Mouse (Mus musculus) liver, embryonic 16.5 days (tissue): ENCODE data around the gene Tanc1. TPM values are rescaled to one million over a fixed set of nuclear protein-coding genes. Genes with fewer than 3 reads are reported as not detected.

Experiments
- ATAC-seq: fragments of 200-750 bp; cut with Nextera tagmentation; 2 replicates; pipeline ENCODE4 v1.8.0; 2017; ENCODE audit warnings: low read depth, mild to moderate bottlenecking, moderate number of reproducible peaks, moderate library complexity
- H3K27ac ChIP-seq: fragments of 300-500 bp; sonication (generic); 2 replicates; pipeline ENCODE4 v1.5.1; 2014; ENCODE audit warnings: mild to moderate bottlenecking, low read length
- H3K27me3 ChIP-seq: fragments of 300-500 bp; sonication (generic); 2 replicates; pipeline ENCODE4 v1.6.1; 2014; ENCODE audit warnings: low read depth, low read length, mixed read lengths; ENCODE audit not compliant: control insufficient read depth, insufficient read depth
- H3K36me3 ChIP-seq: fragments of 300-500 bp; sonication (generic); 2 replicates; pipeline ENCODE4 v1.6.1; 2014; ENCODE audit warnings: mild to moderate bottlenecking; ENCODE audit not compliant: control insufficient read depth, insufficient read depth
- H3K4me1 ChIP-seq: fragments of 300-500 bp; sonication (generic); 2 replicates; pipeline ENCODE4 v1.6.1; 2014; ENCODE audit warnings: low read depth, low read length, mixed read lengths; ENCODE audit not compliant: control insufficient read depth
- H3K4me2 ChIP-seq: fragments of 300-500 bp; sonication (generic); 2 replicates; pipeline ENCODE4 v1.6.1; 2014; ENCODE audit warnings: low read depth, low read length, mixed read lengths
- H3K4me3 ChIP-seq: fragments of 300-500 bp; sonication (generic); 2 replicates; pipeline ENCODE4 v1.5.1; 2014; ENCODE audit warnings: low read depth, mild to moderate bottlenecking, low read length
- H3K9ac ChIP-seq: fragments of 300-500 bp; sonication (generic); 2 replicates; pipeline ENCODE4 v1.6.1; 2014; ENCODE audit warnings: low read depth, low read length
- H3K9me3 ChIP-seq: fragments of 300-500 bp; sonication (generic); replicated peaks from 2 replicates; pipeline ENCODE4 v1.6.1; 2016; ENCODE audit warnings: low read length; ENCODE audit not compliant: control insufficient read depth
- WGBS: fragments of 180-500 bp; shearing (Covaris S2); extraction: QIAGEN DNeasy Blood & Tissue Kit; methylation state at CpG from one replicate; pipeline ENCODE4 v1.1.7; 2014; ENCODE audit not compliant: insufficient replicate concordance; 5-methylcytosine and 5-hydroxymethylcytosine counted together
- polyA plus RNA-seq: library from polyadenylated mRNA; unstranded; fragments of >200 nt; fragmentation: Nextera tagmentation; extraction: Ambion mirVana; gene quantifications from 2 replicates; pipeline ENCODE4 v1.2.1, GENCODE M21; 2015

Gene Tanc1
- polyA plus RNA-seq, 1 experiment from 2014 or later: 3.9 TPM

- H3K9ac ChIP-seq: no peak overlapping the region
- no peaks in the 10 kb centered on the region for H3K9me3 ChIP-seq
- H3K4me2 ChIP-seq: no peak overlapping the region
- 58% methylated on average over 12 of the region's 12 CpGs for WGBS
- no peaks in the 10 kb centered on the region for H3K27me3 ChIP-seq
- H3K4me1 ChIP-seq: no peaks in the 10 kb centered on the region
- no peak overlapping the region for H3K4me3 ChIP-seq
- no peak for ATAC-seq
- no peaks in the 10 kb centered on the region for H3K36me3 ChIP-seq
- no peak overlapping the region for H3K27ac ChIP-seq
Observed at GRCm38 (mm10) chr2:59742500-59743116, 130.8 kb downstream of the Tanc1 start.

GRCm38 (mm10) chr2:59745428-59745827 lies 133.6 kb downstream of the Tanc1 start:
- Histone ChIP-seq H3K27ac (no peak overlapping the region), H3K4me2 (no peak overlapping the region), H3K4me1 (no peaks in the 10 kb centered on the region), H3K9me3 (no peaks in the 10 kb centered on the region), H3K27me3 (no peaks in the 10 kb centered on the region), H3K36me3 (no peaks in the 10 kb centered on the region), H3K4me3 (no peak overlapping the region), H3K9ac (no peak overlapping the region)
- ATAC-seq: no peak
- 26% methylated on average over 6 of the region's 6 CpGs for WGBS

- Histone ChIP-seq H3K36me3 (no peaks in the 10 kb centered on the region), H3K9ac (no peak overlapping the region), H3K27me3 (no peaks in the 10 kb centered on the region), H3K9me3 (no peaks in the 10 kb centered on the region), H3K4me1 (no peaks in the 10 kb centered on the region), H3K4me2 (no peak overlapping the region), H3K4me3 (no peak overlapping the region), H3K27ac (no peak overlapping the region)
- WGBS: 58% methylated on average over 9 of the region's 9 CpGs
- ATAC-seq: no peak
Observed at GRCm38 (mm10) chr2:59746070-59746469, 134.2 kb downstream of the Tanc1 start.

- Histone ChIP-seq H3K9ac (no peak overlapping the region), H3K27ac (no peak overlapping the region), H3K4me3 (no peak overlapping the region), H3K27me3 (no peaks in the 10 kb centered on the region), H3K4me1 (no peaks in the 10 kb centered on the region), H3K9me3 (no peaks in the 10 kb centered on the region), H3K36me3 (no peaks in the 10 kb centered on the region), H3K4me2 (no peak overlapping the region)
- WGBS: 73% methylated on average over 9 of the region's 9 CpGs
- ATAC-seq: no peak
Observed at GRCm38 (mm10) chr2:59747757-59748156, 135.9 kb downstream of the Tanc1 start.

GRCm38 (mm10) chr2:59749371-59749770 lies 137.5 kb downstream of the Tanc1 start:
- Histone ChIP-seq H3K27ac (no peak overlapping the region), H3K9me3 (no peaks in the 10 kb centered on the region), H3K27me3 (no peaks in the 10 kb centered on the region), H3K36me3 (no peaks in the 10 kb centered on the region), H3K9ac (no peak overlapping the region), H3K4me3 (no peak overlapping the region), H3K4me1 (no peaks in the 10 kb centered on the region), H3K4me2 (no peak overlapping the region)
- WGBS: 28% methylated on average over 10 of the region's 10 CpGs
- ATAC-seq: no peak

GRCm38 (mm10) chr2:59751172-59751571 lies 139.3 kb downstream of the Tanc1 start:
- no peak overlapping the region for H3K27ac ChIP-seq
- no peak overlapping the region for H3K4me2 ChIP-seq
- 58% methylated on average over 5 of the region's 6 CpGs for WGBS
- no peaks in the 10 kb centered on the region for H3K9me3 ChIP-seq
- no peaks in the 10 kb centered on the region for H3K27me3 ChIP-seq
- no peak overlapping the region for H3K4me3 ChIP-seq
- H3K9ac ChIP-seq: no peak overlapping the region
- no peaks in the 10 kb centered on the region for H3K4me1 ChIP-seq
- no peak for ATAC-seq
- H3K36me3 ChIP-seq: no peaks in the 10 kb centered on the region

GRCm38 (mm10) chr2:59752148-59752547 lies 140.3 kb downstream of the Tanc1 start:
- H3K4me2 ChIP-seq: no peak overlapping the region
- H3K9ac ChIP-seq: no peak overlapping the region
- H3K27ac ChIP-seq: no peak overlapping the region
- H3K36me3 ChIP-seq: no peaks in the 10 kb centered on the region
- H3K4me1 ChIP-seq: no peaks in the 10 kb centered on the region
- ATAC-seq: no peak
- H3K27me3 ChIP-seq: no peaks in the 10 kb centered on the region
- WGBS: 72% methylated on average over 7 of the region's 7 CpGs
- H3K4me3 ChIP-seq: no peak overlapping the region
- H3K9me3 ChIP-seq: no peaks in the 10 kb centered on the region

GRCm38 (mm10) chr2:59752766-59753165 lies 140.9 kb downstream of the Tanc1 start:
- Histone ChIP-seq H3K9me3 (no peaks in the 10 kb centered on the region), H3K27ac (no peak overlapping the region), H3K9ac (no peak overlapping the region), H3K36me3 (no peaks in the 10 kb centered on the region), H3K27me3 (no peaks in the 10 kb centered on the region), H3K4me3 (no peak overlapping the region), H3K4me2 (no peak overlapping the region), H3K4me1 (no peaks in the 10 kb centered on the region)
- ATAC-seq: no peak
- 73% methylated on average over 5 of the region's 5 CpGs for WGBS

GRCm38 (mm10) chr2:59756137-59756753 lies 144.4 kb downstream of the Tanc1 start:
- H3K36me3 ChIP-seq: no peaks in the 10 kb centered on the region
- no peak for ATAC-seq
- no peaks in the 10 kb centered on the region for H3K27me3 ChIP-seq
- H3K4me1 ChIP-seq: no peaks in the 10 kb centered on the region
- H3K9me3 ChIP-seq: no peaks in the 10 kb centered on the region
- no peak overlapping the region for H3K4me3 ChIP-seq
- H3K4me2 ChIP-seq: no peak overlapping the region
- no peak overlapping the region for H3K9ac ChIP-seq
- H3K27ac ChIP-seq: no peak overlapping the region
- 70% methylated on average over 13 of the region's 13 CpGs for WGBS
